Mouse (Mus musculus) common myeloid progenitor, adult 5-6 weeks (primary cell): ENCODE data around the gene Bmi1. TPM values are rescaled to one million over a fixed set of nuclear protein-coding genes. Genes with fewer than 3 reads are reported as not detected.
A peak's percentile ranks its signal among the peaks of the same experiment; 100 is the strongest.

Experiments
- ATAC-seq: replicated peaks from 2 replicates; pipeline ENCODE4 v1.8.0; 2016; ENCODE audit warnings: low read depth, mild to moderate bottlenecking, moderate TSS enrichment, inconsistent platforms; ENCODE audit not compliant: poor library complexity, severe bottlenecking
- total RNA-seq: library from RNA; stranded (forward); fragments of 200-1000, 187-1606 nt; gene quantifications from 2 replicates; pipeline ENCODE4 v1.2.3, GENCODE M21; 2017

Gene Bmi1
- total RNA-seq: 52.6 and 53.6 TPM in 2 replicates

DNA sequence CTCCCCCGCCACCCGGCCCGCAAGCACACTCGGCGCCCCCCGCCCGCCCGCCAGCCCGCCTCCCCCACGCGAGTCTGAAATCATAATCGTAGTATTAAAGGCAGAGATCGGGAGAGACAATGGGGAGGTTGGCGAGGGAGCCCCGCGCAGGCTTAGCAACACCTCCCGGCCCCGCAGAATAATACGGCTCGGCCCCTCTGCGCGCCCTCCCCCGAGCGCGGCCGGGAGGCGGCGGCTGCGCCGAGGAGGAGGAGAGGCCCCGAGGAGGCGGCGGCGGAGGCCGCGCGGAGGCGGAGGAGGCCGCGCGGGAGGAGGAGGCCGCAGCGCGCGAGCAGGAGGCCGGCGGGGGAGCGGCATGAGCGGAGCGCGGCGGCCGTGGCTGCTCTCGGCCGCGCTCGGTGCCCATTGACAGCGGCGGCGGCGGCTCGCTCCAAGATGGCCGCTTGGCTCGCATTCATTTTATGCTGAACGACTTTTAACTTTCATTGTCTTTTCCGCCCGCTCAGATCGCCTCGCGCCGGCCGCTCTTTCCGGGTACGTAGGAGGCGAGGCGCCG, at the start of gene Bmi1:
TSS of gene Bmi1 (plus strand) at position 83 of the 556 bp plus-strand sequence.
- peak; percentile 13 for ATAC-seq

DNA sequence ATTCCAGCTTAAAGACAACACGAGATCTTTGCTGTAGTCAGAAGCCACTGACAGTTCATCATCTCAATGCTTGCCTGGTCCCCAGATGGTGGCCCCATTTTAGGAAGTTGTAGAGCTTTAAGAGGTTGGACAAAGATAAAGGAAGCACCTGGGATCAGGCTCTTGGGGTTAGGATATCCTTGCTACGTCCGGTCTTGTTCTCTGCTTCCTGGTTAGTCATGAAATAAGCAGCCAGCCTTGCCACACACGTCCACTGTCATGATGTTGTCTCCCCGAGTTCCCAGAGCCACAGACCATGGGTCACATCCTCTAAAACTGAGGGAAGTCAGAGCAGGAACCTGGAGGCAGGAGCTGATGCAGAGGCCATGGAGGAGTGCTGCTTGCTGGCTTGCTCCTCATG, 46.3 kb upstream of the Bmi1 start:
- ATAC-seq: peak; percentile 98

DNA sequence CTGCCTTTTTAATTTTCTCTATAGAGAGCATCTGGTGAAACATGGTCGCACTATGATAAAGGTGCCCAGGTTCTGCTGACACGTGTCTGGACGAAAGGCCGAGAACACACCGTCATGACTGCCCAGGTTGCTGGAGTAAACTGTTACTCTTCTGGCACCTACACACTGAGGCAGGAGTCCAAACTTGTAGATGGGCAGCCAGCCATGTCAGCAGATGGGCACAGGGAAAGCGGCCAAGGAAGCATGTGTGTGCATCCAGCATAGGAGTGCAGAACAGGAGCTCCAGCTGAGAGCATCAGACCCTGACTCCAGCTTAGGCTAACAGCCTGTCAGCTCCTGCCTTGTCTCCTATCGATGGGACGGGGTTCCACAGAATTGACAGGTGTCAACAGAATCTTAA, 41.8 kb upstream of the Bmi1 start:
- no peak for ATAC-seq

- ATAC-seq: no peak
Observed at GRCm38 (mm10) chr2:18648563-18648962, 28.3 kb upstream of the Bmi1 start.

- peak; percentile 93 for ATAC-seq
Observed at GRCm38 (mm10) chr2:18654821-18655220, 22.0 kb upstream of the Bmi1 start.

DNA sequence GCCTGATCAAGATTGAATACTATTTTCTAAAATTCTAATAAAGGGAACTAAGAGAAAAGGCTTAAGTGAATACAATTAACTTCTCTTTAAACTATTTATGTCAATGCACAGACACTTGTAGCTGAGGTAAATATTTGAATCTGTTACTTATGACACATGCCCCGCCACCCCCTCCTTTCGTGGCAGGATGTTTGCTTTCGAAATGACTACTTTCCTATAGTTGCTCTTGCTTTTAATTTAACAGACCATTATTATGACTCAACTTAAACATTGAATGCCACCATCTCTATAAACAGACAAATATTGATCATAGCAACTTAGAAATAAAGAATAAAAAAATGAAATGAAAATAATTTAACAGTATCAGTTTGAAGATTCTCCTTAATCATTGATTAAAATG, 12.8 kb upstream of the Bmi1 start:
- no peak for ATAC-seq

GRCm38 (mm10) chr2:18671041-18671440, 5.8 kb upstream of the Bmi1 start:
- ATAC-seq: no peak

DNA sequence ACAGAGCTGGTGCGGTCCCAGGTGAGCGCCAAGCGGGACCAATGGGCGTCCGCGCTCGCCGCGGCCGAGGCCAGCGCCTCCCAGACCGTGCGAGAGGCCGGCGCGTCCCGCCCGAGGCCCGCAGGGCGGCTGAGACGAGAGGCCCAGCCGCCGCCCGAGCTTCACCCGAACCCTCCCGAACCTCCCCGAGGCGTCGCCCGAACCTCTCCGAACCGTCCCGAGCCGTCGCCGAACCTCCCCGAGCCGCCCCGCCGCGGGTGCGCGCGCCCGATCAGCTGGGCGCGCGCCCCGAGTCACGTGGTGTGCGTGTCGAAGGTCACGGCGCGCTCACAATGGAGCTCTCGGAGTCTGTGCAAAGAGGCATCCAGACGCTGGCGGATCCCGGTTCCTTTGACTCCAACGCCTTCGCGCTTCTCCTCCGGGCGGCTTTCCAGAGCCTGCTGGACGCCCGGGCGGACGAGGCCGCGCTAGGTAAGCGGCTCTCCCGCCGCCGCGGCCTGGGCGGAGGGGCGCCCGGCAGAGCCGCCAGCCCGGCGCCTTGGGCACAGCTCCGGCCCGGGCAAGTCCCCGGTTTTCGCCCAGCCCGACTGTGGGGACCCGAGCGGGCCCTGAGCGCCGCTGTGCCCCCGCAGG, 4.6 kb upstream of the Bmi1 start, which contains the start of gene Commd3:
TSS of gene Commd3 (plus strand) at position 252 of the 633 bp plus-strand sequence.
- peak; percentile 73 for ATAC-seq

- ATAC-seq: 0 out of 2 replicates have a peak, but pooled peaks have one; percentile 3
Observed at GRCm38 (mm10) chr2:18672766-18673164, 4.1 kb upstream of the Bmi1 start.

DNA sequence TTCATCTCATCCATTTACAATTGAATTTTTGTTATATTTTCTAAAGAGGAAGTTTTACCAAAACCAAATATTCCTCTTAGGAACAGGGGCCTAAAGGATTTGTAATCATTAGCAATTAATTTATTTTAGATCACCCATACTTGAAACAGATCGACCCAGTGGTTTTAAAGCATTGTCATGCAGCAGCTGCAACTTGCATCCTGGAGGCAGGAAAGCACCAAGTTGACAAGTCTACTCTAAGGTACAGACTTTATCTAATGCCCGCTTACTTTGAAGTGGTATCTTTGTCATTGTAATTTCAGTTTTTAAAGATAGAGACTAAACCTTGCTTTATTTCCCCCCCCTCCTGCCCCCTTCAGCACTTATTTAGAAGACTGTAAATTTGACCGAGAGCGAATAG, 3.1 kb upstream of the Bmi1 start:
- no peak for ATAC-seq

GRCm38 (mm10) chr2:18674193-18674902, 2.5 kb upstream of the Bmi1 start:
- ATAC-seq: no peak

DNA sequence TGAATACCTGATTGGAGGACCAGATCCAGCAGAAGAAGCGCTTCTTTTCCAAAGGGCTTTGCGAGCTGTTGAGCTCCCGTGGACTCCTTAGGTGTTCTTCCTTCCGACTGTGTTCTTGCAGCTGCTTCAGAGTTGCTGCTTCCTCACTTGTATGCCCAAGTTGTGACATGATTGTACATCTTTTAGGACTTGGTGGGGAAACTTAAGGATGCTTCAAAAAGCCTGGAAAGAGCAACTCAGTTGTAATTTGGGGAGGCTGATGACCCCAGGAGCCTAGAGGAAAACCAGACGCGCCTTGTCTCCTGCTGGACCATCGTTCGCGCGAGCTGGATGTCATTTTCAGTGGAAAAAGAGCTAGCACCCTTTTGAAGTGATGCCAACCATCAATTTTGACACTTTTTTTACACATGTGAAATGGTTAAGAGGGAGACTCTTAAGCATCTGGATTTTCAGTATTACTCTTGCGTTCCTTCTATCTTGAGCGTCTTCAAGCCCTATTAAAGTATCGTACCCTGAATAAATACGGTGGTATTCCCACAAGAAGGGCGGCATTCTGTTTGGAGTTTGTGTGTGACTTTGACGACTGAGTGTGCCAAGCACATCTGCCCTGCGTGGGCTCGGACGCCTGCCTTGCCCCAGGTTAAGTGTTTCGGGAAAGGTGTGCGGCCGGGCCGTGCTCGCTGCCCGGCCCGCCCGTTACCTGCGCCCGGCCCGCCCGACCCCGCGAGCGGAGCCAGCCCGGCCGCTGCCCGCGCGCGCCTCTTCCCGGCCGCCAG, 949 bp upstream of the Bmi1 start:
- ATAC-seq: no peak

GRCm38 (mm10) chr2:18676457-18676935, 322 bp upstream of the Bmi1 start:
- ATAC-seq: peak; percentile 17

- ATAC-seq: peak; percentile 30; the same call in 1 of the 2 replicates
Observed at GRCm38 (mm10) chr2:18677631-18678471, 1.0 kb downstream of the Bmi1 start.

DNA sequence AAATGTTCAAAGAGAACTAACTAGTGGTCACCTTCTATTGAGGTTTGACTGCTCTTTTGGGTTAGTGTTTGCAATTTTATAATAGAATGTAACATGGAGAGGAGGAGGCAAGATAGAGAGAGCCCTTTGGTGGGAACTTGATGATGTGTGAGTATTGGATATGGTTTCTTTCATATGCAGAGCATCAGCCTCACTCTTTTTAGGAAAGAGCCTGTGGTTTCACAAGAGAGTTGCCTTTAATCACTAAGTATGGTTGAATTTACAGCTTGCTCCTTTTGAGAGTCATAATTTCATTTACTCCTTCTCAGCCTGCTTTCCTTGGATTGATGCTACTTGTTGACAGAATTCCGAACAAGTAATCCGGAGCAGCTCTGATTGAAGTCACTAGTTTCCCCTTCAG, 2.9 kb downstream of the Bmi1 start:
- no peak for ATAC-seq

DNA sequence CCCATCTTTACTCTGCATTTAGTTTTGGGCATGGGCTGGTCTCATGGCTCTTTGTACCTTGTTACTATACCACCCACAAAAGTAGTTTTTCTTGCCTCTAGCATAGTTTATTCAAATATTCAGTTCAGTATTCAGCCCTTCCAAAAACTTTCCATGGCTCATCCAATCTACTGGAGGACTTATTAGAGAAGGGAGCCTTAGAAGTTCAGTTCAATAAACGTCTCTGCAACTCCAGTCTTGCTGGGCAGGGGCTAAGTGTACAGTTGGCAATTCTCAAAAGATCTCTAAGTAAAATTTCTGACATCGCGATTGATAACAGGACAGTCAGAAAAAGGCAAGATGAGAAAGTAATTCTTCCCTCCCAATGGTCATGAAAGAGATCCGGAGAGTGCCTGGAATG, 3.7 kb downstream of the Bmi1 start:
- no peak for ATAC-seq

GRCm38 (mm10) chr2:18680961-18681360, 4.1 kb downstream of the Bmi1 start:
- ATAC-seq: peak; percentile 71

DNA sequence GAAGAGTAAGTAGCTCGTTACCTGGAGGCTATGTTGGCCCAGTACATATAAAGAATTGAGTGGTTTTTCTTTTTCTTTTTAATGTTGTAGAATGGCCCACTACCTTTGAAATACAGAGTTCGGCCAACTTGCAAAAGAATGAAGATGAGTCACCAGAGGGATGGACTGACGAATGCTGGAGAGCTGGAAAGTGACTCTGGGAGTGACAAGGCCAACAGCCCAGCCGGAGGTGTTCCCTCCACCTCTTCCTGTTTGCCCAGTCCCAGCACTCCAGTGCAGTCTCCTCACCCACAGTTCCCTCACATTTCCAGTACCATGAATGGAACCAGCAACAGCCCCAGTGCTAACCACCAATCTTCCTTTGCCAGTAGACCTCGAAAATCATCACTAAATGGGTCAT, 7.2 kb downstream of the Bmi1 start:
- ATAC-seq: no peak

GRCm38 (mm10) chr2:18686386-18686785, 9.6 kb downstream of the Bmi1 start:
- no peak for ATAC-seq
